Comparison of ENCODE assay signal across 20 mouse cellular contexts in the genomic region with DNA sequence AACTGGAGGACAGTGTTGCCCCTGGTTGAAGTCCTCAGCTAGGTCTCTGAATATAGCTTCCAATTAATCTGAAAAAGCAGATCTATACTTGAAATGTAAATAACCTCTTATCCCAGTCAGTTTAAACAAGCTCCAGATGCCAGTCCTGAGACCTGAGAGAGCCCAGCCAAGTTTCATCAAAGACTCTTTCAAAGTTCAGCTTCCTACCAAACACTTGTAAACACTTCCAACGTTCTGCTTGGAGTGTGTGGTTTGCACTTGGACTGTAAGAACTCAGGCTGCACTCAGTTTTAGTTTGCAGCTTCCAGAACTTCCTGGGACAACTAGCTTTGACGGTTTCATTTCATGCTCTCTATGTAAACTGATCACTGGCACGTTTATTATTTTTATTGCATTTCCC.
DNase-seq lines count a peak whose midpoint lies in the region; ATAC-seq and TF ChIP-seq lines count a peak whose summit lies in the region.
"Had no signal": no experiment of that assay in that cellular context is flagged by ENCODE, and none has a peak within 500 bp of the region (broad histone marks: within the 10 kb centered on the region; RNA-seq: fewer than 3 reads in every experiment).

No protein-coding gene starts in this region.

- H3K27ac ChIP-seq in lung, embryonic 14.5 days (ENCODE audit: low read depth), result no peak overlapping the region
- no peak overlapping the region for H3K27ac ChIP-seq in embryonic facial prominence, embryonic 14.5 days (replicated peaks; ENCODE audit: low read depth, low read length)
- H3K27ac ChIP-seq in limb, embryonic 15.5 days, result no peak overlapping the region
- H3K27ac ChIP-seq: forebrain, embryonic 12.5 days; heart, adult 2 months; heart, embryonic 15.5 days; hindbrain, embryonic 13.5 days had no signal

- H3K27me3 ChIP-seq in lung, embryonic 14.5 days (ENCODE audit: insufficient read depth, low read length), result no peaks in the 10 kb centered on the region
- no peaks in the 10 kb centered on the region for H3K27me3 ChIP-seq in embryonic facial prominence, embryonic 14.5 days (replicated peaks; ENCODE audit: control insufficient read depth, insufficient read depth, low read length)
- H3K27me3 ChIP-seq in limb, embryonic 15.5 days, result no peaks in the 10 kb centered on the region
- H3K27me3 ChIP-seq: forebrain, embryonic 12.5 days; heart, embryonic 15.5 days; hindbrain, embryonic 13.5 days had no signal

- WGBS in lung, embryonic 14.5 days, result 20% methylated on average over 3 of the region's 3 CpGs
- 33% methylated on average over 3 of the region's 3 CpGs for WGBS in embryonic facial prominence, embryonic 14.5 days
- 25% methylated on average over 3 of the region's 3 CpGs for whole genome bisulfite sequencing in limb, embryonic 15.5 days

- H3K9me3 ChIP-seq in lung, embryonic 14.5 days (ENCODE audit: low read depth, low read length), result no peaks in the 10 kb centered on the region
- H3K9me3 ChIP-seq in embryonic facial prominence, embryonic 14.5 days (ENCODE audit: control insufficient read depth, low read length), result no peaks in the 10 kb centered on the region
- no peaks in the 10 kb centered on the region for H3K9me3 ChIP-seq in limb, embryonic 15.5 days
- H3K9me3 ChIP-seq: forebrain, embryonic 12.5 days; hindbrain, embryonic 13.5 days had no signal

- H3K4me2 ChIP-seq in lung, embryonic 14.5 days, result no peak overlapping the region
- no peak overlapping the region for H3K4me2 ChIP-seq in embryonic facial prominence, embryonic 14.5 days (ENCODE audit: low read depth, low read length)
- H3K4me2 ChIP-seq in limb, embryonic 15.5 days, result no peak overlapping the region
- H3K4me2 ChIP-seq: forebrain, embryonic 12.5 days; heart, embryonic 11.5 days; heart, embryonic 15.5 days; hindbrain, embryonic 13.5 days had no signal

- no peak for TF ChIP-seq CTCF in lung, embryonic 14.5 days (IDR thresholded peaks at IDR 0.05; ENCODE audit: low read depth)

- H3K9ac ChIP-seq in lung, embryonic 14.5 days, result no peak overlapping the region
- no peak overlapping the region for H3K9ac ChIP-seq in embryonic facial prominence, embryonic 14.5 days (ENCODE audit: low read depth, low read length)
- no peak overlapping the region for H3K9ac ChIP-seq in limb, embryonic 15.5 days
- H3K9ac ChIP-seq: forebrain, embryonic 12.5 days; heart, embryonic 15.5 days; hindbrain, embryonic 13.5 days had no signal

- ATAC-seq in lung, embryonic 14.5 days (ENCODE audit: insufficient read depth), result 0 out of 2 replicates have a peak, but pooled peaks have one; percentile 38
- no peak for ATAC-seq in embryonic facial prominence, embryonic 14.5 days (ENCODE audit: low read depth)
- 0 out of 2 replicates have a peak, but pooled peaks have one; percentile 4 for ATAC-seq in limb, embryonic 15.5 days (ENCODE audit: insufficient number of reproducible peaks, low FRiP score, low TSS enrichment, low read depth)
- ATAC-seq in inflammation-experienced regulatory T-cells, adult 6 months, result no peak
- ATAC-seq: forebrain, embryonic 16.5 days had no signal

- intact Hi-C loops in left cerebral cortex, postnatal 10 days (cut with DNase I), result no loop called here

- peak; percentile 51 for DNase-seq in lung, embryonic 14.5 days
- DNase-seq in lung, postnatal 14 days, result no peak
- DNase-seq in embryonic facial prominence, embryonic 14.5 days (ENCODE audit: low spot score), result peak; percentile 62
- DNase-seq in lung, postnatal 36 days, result peak; percentile 45
- DNase-seq in left cerebral cortex, postnatal 10 days (ENCODE audit: extremely low spot score in 1 of 2, low spot score in 2 of 2), result no peak
- DNase-seq: adrenal gland, adult 2 months; adrenal gland, postnatal 25 days; cerebellum, adult 18-20 months; cerebellum, adult 9-11 months; cerebellum, postnatal 36 days; gastrocnemius, postnatal 10 days; heart, adult 2 months; heart, postnatal 14 days had no signal

- no peak overlapping the region for H3K4me3 ChIP-seq in lung, embryonic 14.5 days (ENCODE audit: low read depth, low read length)
- H3K4me3 ChIP-seq in embryonic facial prominence, embryonic 14.5 days (ENCODE audit: low read depth, low read length), result no peak overlapping the region
- H3K4me3 ChIP-seq in limb, embryonic 15.5 days, result no peak overlapping the region
- H3K4me3 ChIP-seq: forebrain, embryonic 12.5 days; heart, adult 2 months; heart, embryonic 15.5 days; hindbrain, embryonic 13.5 days had no signal

- H3K36me3 ChIP-seq in lung, embryonic 14.5 days (ENCODE audit: insufficient read depth), result no peaks in the 10 kb centered on the region
- H3K36me3 ChIP-seq in embryonic facial prominence, embryonic 14.5 days (ENCODE audit: control insufficient read depth, insufficient read depth, low read length), result no peaks in the 10 kb centered on the region
- H3K36me3 ChIP-seq in limb, embryonic 15.5 days, result no peaks in the 10 kb centered on the region
- H3K36me3 ChIP-seq: forebrain, embryonic 12.5 days; heart, embryonic 15.5 days; hindbrain, embryonic 13.5 days had no signal

- H3K4me1 ChIP-seq in lung, embryonic 14.5 days (ENCODE audit: insufficient read depth), result no peaks in the 10 kb centered on the region
- peaks cover 3% of the 10 kb centered on the region; the same call in 1 of the 2 replicates for H3K4me1 ChIP-seq in embryonic facial prominence, embryonic 14.5 days (ENCODE audit: control insufficient read depth, insufficient read depth, low read length)
- H3K4me1 ChIP-seq in limb, embryonic 15.5 days, result 0 out of 2 replicates have a peak, but pooled peaks cover 4% of the 10 kb centered on the region
- H3K4me1 ChIP-seq: forebrain, embryonic 12.5 days; hindbrain, embryonic 13.5 days had no signal

Comparison
In these comparisons a context has a peak if more than half of its experiments do, and no peak if none do; other contexts are left out.
1. DNase-seq: peak in lung, embryonic 14.5 days (single experiment), embryonic facial prominence, embryonic 14.5 days (single experiment) and lung, postnatal 36 days (single experiment); none in lung, postnatal 14 days (single experiment) and left cerebral cortex, postnatal 10 days (0 of 2).
2. ATAC-seq: peak in lung, embryonic 14.5 days (single experiment) and limb, embryonic 15.5 days (single experiment); none in embryonic facial prominence, embryonic 14.5 days (single experiment) and inflammation-experienced regulatory T-cells, adult 6 months (single experiment).